Mouse (Mus musculus) right cerebral cortex, postnatal 36 days (tissue): ENCODE results near the gene Spc24.
"Not testable (repeated sequence)": the region's sequence is repeated elsewhere in the genome, so short reads cannot be mapped to it uniquely, and the experiment has no call there.

Experiments
- DNase-seq, 2 experiments: peaks; one replicate each; pipeline ENCODE4 v3.0.0; 2022; ENCODE audit warnings: low spot score in 2 of 2, mixed read lengths in 1 of 2

The Spc24 gene

DNA sequence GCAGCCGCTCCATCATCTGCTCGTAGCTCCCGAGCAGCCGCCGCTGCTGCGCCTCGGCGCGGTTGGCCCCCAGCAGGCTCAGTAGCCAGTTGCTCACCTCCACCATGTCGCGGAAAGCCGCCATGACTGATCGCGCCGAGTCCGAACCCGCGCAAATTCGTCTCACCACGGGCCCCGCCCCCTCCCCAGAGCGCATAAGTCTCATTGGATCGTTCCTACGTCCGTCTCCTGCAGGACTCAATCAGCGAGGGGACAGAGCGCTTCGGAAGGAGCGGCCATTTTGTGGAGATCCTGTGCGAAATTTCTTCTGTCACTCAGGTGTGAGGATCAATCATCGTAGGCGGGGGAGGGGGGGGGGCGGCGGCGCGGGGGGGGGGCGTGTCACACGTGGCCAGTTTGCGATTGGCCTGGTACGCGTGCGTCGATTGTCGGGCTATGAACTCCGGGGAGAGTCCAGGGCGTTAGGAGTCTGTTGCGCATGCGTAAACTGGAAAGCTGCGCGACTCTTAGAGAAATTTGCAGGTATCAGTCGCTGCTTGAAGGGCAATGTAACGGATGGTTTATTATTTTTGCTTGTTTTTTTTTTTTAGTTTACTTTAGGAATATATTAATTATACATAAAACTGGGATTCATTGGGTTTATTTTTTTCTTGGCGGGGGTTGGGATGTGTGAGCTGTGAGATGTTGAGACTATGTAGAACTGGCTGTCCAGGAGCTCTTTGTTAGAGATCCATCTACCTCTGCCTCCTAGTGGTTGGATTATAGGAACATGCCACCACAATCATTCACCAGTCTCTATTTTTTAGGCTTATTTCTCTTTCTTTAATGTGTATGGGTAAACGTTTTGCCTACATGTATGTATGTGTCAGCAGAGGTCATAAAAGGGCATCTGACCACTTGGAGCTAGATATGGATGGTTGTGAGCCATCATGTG, at the start of gene Spc24:
TSS of gene Spc24 (minus strand) at position 149 of the 934 bp plus-strand sequence.
- peak; percentile 90 for DNase-seq

DNA sequence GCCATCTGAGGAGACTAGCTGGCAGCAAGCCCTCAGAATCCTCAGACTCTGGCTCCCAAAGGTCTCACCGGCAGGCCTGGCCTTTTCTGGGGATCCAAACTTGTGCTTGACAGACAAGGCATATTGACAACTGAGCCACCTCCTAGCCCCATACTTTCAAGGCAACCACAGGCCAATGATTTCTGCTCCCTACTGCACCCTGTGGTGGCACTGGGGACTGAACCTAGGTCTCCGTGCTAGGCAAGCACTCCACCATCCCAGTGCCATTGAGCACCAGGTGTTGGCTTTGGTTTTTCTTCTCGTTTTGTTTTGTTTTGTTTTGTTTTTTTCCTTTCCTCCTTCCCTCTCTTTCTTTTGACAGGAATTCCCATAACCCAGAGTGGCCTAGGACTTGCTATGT, 48.5 kb upstream of the Spc24 start:
- DNase-seq: no peak

- no peak for DNase-seq
Observed at GRCm38 (mm10) chr9:21806976-21807375, 46.9 kb upstream of the Spc24 start.

GRCm38 (mm10) chr9:21806363-21806762, 46.3 kb upstream of the Spc24 start:
- DNase-seq: no peak

GRCm38 (mm10) chr9:21803986-21804644, 44.0 kb upstream of the Spc24 start:
- DNase-seq: peak; percentile 62 to 83

GRCm38 (mm10) chr9:21801591-21801990, 41.5 kb upstream of the Spc24 start:
- DNase-seq: no peak

DNA sequence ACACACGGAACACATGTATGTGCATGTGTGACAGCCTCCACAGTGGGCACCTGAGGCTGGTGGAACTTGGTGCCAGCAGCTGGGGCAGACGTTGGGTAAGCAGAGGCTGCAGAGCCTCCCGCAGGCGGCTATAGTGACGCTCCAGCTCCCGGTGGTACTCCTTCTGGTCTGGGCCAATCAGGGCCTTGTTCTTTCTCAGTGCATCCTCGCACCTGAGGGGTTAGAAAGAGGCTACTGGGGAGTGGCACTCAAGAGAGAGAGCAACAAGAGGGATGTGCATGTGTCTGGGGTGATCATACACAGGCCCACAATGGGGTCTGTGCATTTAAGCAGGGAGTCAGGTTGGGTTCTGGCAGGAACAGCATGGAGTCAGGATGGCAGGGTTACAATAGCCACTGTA, 41.0 kb upstream of the Spc24 start:
- DNase-seq: no peak

DNA sequence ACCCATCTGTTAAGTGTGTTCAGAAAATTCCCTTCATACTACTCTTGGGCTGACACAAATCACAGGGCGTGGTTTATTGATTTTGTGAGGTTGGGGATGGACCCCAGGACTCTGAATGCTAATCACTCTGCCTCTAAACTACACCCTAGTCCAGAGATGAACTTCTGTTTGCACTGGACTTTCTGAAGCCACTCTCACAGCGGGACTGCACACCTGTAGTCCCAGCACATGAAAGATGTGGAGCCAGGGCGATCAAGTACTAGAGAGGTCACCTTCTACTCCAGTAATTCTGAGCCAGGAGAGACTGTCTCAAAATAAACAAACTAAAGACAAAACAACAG, 38.9 kb upstream of the Spc24 start:
- DNase-seq: no peak

DNA sequence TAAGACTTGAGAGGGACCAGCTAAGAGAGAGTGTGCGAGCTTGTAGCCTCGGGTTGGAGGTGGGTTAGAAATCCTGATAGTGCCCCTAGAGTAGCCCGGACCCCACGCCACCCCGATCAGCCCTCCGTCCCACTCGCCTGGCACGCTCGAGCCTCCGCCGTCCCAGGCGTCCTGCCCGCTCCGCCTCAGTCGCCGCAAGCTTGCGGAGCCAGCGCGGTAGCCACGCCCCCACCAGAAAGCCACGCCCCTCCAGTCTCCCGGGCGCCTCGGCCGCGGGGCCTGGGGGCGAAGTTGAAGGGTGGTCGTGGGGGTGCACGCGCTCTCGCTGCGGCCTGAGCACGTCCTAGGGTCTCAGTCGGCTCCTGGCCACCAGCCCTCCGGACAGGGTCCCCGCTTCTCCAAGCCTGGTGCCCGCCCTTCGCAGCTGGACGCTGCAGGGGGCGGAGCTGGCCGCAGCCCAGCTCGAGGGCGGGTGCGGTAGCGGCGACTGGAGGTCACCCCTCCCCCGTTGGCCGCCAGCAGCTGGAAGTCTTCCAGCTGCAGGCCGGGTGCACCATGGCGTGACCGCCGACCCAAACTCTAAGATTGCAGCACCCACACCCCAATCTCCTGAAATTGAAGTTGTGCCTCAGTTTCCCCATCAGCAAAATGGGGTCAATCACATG, 38.4 kb upstream of the Spc24 start, which contains the start of gene Kank2:
TSS of gene Kank2 (minus strand) at position 400 of the 665 bp plus-strand sequence.
- no peak for DNase-seq

DNA sequence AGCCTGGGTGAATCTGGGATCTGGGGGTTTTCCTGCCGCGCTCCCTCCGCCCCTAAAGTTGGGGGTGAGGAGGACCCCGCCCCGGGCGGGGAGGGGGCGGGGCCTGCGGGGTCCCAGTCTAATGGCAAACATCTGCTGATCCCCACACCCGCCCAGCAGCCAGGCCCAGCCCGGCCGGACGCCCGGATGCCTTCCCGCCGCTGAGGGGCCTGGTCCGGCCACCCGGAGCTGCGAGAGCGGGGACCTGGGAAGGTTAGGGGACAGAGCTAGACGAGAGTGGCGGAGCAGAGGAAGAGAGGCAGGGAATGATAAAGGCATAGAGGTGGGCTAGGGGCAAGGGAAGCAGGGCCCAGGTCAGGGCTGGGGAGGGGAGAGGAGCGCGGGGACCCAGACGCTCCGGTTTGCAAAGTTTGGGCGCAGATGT, 37.8 kb upstream of the Spc24 start:
- DNase-seq: no peak

- no peak for DNase-seq
Observed at GRCm38 (mm10) chr9:21796919-21797318, 36.8 kb upstream of the Spc24 start.

GRCm38 (mm10) chr9:21796259-21796658, 36.2 kb upstream of the Spc24 start:
- DNase-seq: no peak

GRCm38 (mm10) chr9:21795579-21795978, 35.5 kb upstream of the Spc24 start:
- DNase-seq: no peak

GRCm38 (mm10) chr9:21794925-21795324, 34.8 kb upstream of the Spc24 start:
- no peak for DNase-seq

- DNase-seq: no peak
Observed at GRCm38 (mm10) chr9:21794344-21794834, 34.3 kb upstream of the Spc24 start.

GRCm38 (mm10) chr9:21793507-21793906, 33.4 kb upstream of the Spc24 start:
- DNase-seq: not testable (repeated sequence)

DNA sequence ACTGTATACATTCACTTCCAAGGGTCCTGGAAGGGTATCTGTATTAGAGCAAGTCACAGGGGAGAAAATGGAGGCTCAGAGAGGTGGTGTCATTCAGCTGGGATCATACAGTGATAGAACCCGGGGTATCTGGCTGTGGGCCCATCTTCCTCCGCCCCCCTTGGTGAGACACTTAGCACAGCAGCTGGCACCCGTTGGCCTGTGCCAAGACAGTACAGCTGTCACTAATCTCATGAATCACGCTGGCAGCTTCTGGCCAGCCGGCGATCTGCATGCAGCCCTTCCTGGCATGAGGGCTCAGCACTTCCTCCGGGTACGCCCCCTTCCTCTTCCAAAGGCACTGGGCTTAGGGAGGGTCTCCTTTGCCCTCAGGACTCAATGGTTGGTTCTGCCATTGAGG, 32.5 kb upstream of the Spc24 start:
- DNase-seq: peak; percentile 42 to 59

GRCm38 (mm10) chr9:21791861-21792260, 31.8 kb upstream of the Spc24 start:
- no peak for DNase-seq

DNA sequence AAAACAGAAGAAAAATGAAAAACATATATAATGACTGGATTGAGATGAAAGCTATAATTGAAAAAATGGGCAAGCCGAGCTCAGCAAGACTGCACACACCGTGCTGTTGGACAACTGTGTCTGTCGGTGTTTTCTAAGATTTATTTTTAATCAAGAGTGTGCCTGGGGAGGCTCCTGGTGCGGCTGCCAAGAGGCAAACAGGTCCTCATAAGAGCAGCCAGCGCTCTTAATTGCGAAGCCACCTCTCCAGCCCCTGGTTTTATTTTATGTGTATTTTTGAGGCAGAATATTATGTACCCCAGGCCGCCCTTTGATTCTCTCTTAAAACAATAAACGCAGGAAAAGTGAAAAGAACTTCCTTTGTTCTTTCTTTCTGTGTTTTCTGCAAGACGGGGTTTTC, 28.1 kb upstream of the Spc24 start:
- no peak for DNase-seq

- no peak for DNase-seq
Observed at GRCm38 (mm10) chr9:21787654-21788053, 27.6 kb upstream of the Spc24 start.

- DNase-seq: no peak
Observed at GRCm38 (mm10) chr9:21786906-21787305, 26.8 kb upstream of the Spc24 start.

DNA sequence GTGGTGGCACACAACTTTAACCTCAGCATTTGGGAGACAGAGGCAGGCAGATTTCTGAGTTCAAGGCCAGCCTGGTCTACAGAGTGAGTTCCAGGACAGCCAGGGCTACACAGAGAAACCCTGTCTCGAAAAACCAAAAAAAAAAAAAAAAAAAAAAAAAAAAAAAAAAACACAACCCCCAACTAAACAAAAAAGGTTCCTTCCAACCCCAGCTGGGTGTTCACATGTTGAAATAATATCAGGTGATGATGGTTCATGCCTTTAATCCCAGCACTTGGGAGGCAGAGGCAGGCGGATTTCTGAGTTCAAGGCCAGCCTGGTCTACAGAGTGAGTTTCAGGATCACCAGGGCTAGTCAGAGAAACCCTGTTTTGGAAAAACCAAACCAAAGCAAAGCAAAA, 26.2 kb upstream of the Spc24 start:
- DNase-seq: not testable (repeated sequence)
